Mouse (Mus musculus) neural tube, embryonic 12.5 days (tissue): ENCODE measurements at regions not wholly inside any gene's neighbourhood (a gene's known extent, or its start where the extent isn't known, plus 50 kb on each side); places are given as distances from the start of the nearest gene placed in this dataset.

Experiments
- ATAC-seq: fragments of 200-750 bp; cut with Nextera tagmentation; 2 replicates; pipeline ENCODE4 v1.8.0; 2017; ENCODE audit warnings: low read depth, mild to moderate bottlenecking, moderate TSS enrichment, moderate library complexity; ENCODE audit not compliant: low FRiP score
- H3K27ac ChIP-seq: fragments of 300-500 bp; sonication (generic); 2 replicates; pipeline ENCODE4 v1.5.1; 2016
- H3K27me3 ChIP-seq: fragments of 300-500 bp; sonication (generic); replicated peaks from 2 replicates; pipeline ENCODE4 v1.6.1; 2016; ENCODE audit warnings: mild to moderate bottlenecking
- H3K36me3 ChIP-seq: fragments of 300-500 bp; sonication (generic); 2 replicates; pipeline ENCODE4 v1.6.1; 2016; ENCODE audit warnings: mild to moderate bottlenecking
- H3K4me1 ChIP-seq: fragments of 300-500 bp; sonication (generic); 2 replicates; pipeline ENCODE4 v1.6.1; 2016
- H3K4me2 ChIP-seq: fragments of 300-500 bp; sonication (generic); replicated peaks from 2 replicates; pipeline ENCODE4 v1.6.1; 2016; ENCODE audit warnings: mild to moderate bottlenecking
- H3K4me3 ChIP-seq: fragments of 300-500 bp; sonication (generic); 2 replicates; pipeline ENCODE4 v1.5.1; 2016
- H3K9ac ChIP-seq: fragments of 300-500 bp; sonication (generic); 2 replicates; pipeline ENCODE4 v1.6.1; 2016; ENCODE audit warnings: mild to moderate bottlenecking
- H3K9me3 ChIP-seq: fragments of 300-500 bp; sonication (generic); 2 replicates; pipeline ENCODE4 v1.6.1; 2016; ENCODE audit warnings: mild to moderate bottlenecking
- WGBS: fragments of 180-500 bp; shearing (Covaris S2); methylation state at CpG from one replicate; pipeline ENCODE4 v1.1.7; 2016; 5-methylcytosine and 5-hydroxymethylcytosine counted together

GRCm38 (mm10) chr14:106390546-106390945, 284.5 kb downstream of the Trim52 start:
- H3K27ac ChIP-seq = no peak overlapping the region
- no peak overlapping the region for H3K4me3 ChIP-seq
- 92% methylated on average over 9 of the region's 9 CpGs for WGBS
- H3K4me1 ChIP-seq = no peaks in the 10 kb centered on the region
- no peak for ATAC-seq
- H3K4me2 ChIP-seq = no peak overlapping the region
- H3K36me3 ChIP-seq = no peaks in the 10 kb centered on the region
- H3K27me3 ChIP-seq = no peaks in the 10 kb centered on the region
- H3K9ac ChIP-seq = no peak overlapping the region
- no peaks in the 10 kb centered on the region for H3K9me3 ChIP-seq

GRCm38 (mm10) chr14:106393978-106394377, 288.0 kb downstream of the Trim52 start:
- WGBS = 80% methylated on average over 4 of the region's 4 CpGs
- Histone ChIP-seq H3K4me1 (no peaks in the 10 kb centered on the region), H3K4me2 (no peak overlapping the region), H3K27ac (no peak overlapping the region), H3K9me3 (no peaks in the 10 kb centered on the region), H3K36me3 (no peaks in the 10 kb centered on the region), H3K9ac (no peak overlapping the region), H3K27me3 (no peaks in the 10 kb centered on the region), H3K4me3 (no peak overlapping the region)
- ATAC-seq = no peak

- H3K27me3 ChIP-seq = no peaks in the 10 kb centered on the region
- ATAC-seq = no peak
These were observed 307.0 kb downstream of the Trim52 start for GRCm38 (mm10) chr14:106412917-106413558.

GRCm38 (mm10) chr14:106424714-106425113, 318.7 kb downstream of the Trim52 start:
- no peak overlapping the region for H3K9ac ChIP-seq
- WGBS = 67% methylated on average over 4 of the region's 4 CpGs
- H3K9me3 ChIP-seq = no peaks in the 10 kb centered on the region
- ATAC-seq = no peak
- no peak overlapping the region for H3K27ac ChIP-seq
- no peak overlapping the region for H3K4me3 ChIP-seq
- no peaks in the 10 kb centered on the region for H3K4me1 ChIP-seq
- no peaks in the 10 kb centered on the region for H3K27me3 ChIP-seq
- H3K4me2 ChIP-seq = no peak overlapping the region
- H3K36me3 ChIP-seq = no peaks in the 10 kb centered on the region

More at GRCm38 (mm10) chr14:106412917-106413558, 307.0 kb downstream of the Trim52 start:
- no peak overlapping the region for H3K4me2 ChIP-seq
- no peak overlapping the region for H3K27ac ChIP-seq
- WGBS = 88% methylated on average over 2 of the region's 2 CpGs
- no peaks in the 10 kb centered on the region for H3K9me3 ChIP-seq
- no peaks in the 10 kb centered on the region for H3K36me3 ChIP-seq
- no peak overlapping the region for H3K4me3 ChIP-seq
- H3K9ac ChIP-seq = no peak overlapping the region
- no peaks in the 10 kb centered on the region for H3K4me1 ChIP-seq

GRCm38 (mm10) chr14:106428594-106428993, 322.6 kb downstream of the Trim52 start:
- H3K4me2 ChIP-seq = no peak overlapping the region
- H3K4me1 ChIP-seq = no peaks in the 10 kb centered on the region
- H3K9ac ChIP-seq = no peak overlapping the region
- H3K9me3 ChIP-seq = no peaks in the 10 kb centered on the region
- H3K27ac ChIP-seq = no peak overlapping the region
- H3K27me3 ChIP-seq = no peaks in the 10 kb centered on the region
- 60% methylated on average over 2 of the region's 2 CpGs for WGBS
- ATAC-seq = no peak
- no peaks in the 10 kb centered on the region for H3K36me3 ChIP-seq
- no peak overlapping the region for H3K4me3 ChIP-seq

- Histone ChIP-seq H3K36me3 (no peaks in the 10 kb centered on the region), H3K9me3 (no peaks in the 10 kb centered on the region), H3K4me3 (no peak overlapping the region), H3K27ac (no peak overlapping the region), H3K27me3 (no peaks in the 10 kb centered on the region), H3K4me1 (no peaks in the 10 kb centered on the region), H3K9ac (no peak overlapping the region), H3K4me2 (no peak overlapping the region)
- peak; percentile 74; the same call in 1 of the 2 replicates for ATAC-seq
- 17% methylated on average over 5 of the region's 5 CpGs for WGBS
These were observed 333.3 kb downstream of the Trim52 start for GRCm38 (mm10) chr14:106439282-106439681.

- H3K4me3 ChIP-seq = no peak overlapping the region
- H3K27me3 ChIP-seq = no peaks in the 10 kb centered on the region
- no peaks in the 10 kb centered on the region for H3K4me1 ChIP-seq
- H3K27ac ChIP-seq = no peak overlapping the region
- H3K9me3 ChIP-seq = no peaks in the 10 kb centered on the region
- H3K9ac ChIP-seq = no peak overlapping the region
- H3K36me3 ChIP-seq = no peaks in the 10 kb centered on the region
- WGBS = 94% methylated on average over 7 of the region's 7 CpGs
- no peak overlapping the region for H3K4me2 ChIP-seq
- ATAC-seq = no peak
These were observed 383.1 kb downstream of the Trim52 start for GRCm38 (mm10) chr14:106489074-106489473.

- Histone ChIP-seq H3K4me2 (no peak overlapping the region), H3K27me3 (no peaks in the 10 kb centered on the region), H3K27ac (no peak overlapping the region), H3K9ac (no peak overlapping the region), H3K36me3 (no peaks in the 10 kb centered on the region), H3K4me3 (no peak overlapping the region), H3K4me1 (no peaks in the 10 kb centered on the region), H3K9me3 (no peaks in the 10 kb centered on the region)
- WGBS = 87% methylated on average over 4 of the region's 4 CpGs
- no peak for ATAC-seq
These were observed 385.4 kb downstream of the Trim52 start for GRCm38 (mm10) chr14:106491389-106491788.

- 0 out of 2 replicates have a peak, but pooled peaks have one; percentile 13 for ATAC-seq
- H3K9ac ChIP-seq = no peak overlapping the region
- 49% methylated on average over 19 of the region's 19 CpGs for WGBS
- H3K27ac ChIP-seq = no peak overlapping the region
- no peaks in the 10 kb centered on the region for H3K9me3 ChIP-seq
- no peak overlapping the region for H3K4me2 ChIP-seq
- H3K27me3 ChIP-seq = no peaks in the 10 kb centered on the region
- H3K36me3 ChIP-seq = no peaks in the 10 kb centered on the region
- H3K4me3 ChIP-seq = no peak overlapping the region
- H3K4me1 ChIP-seq = no peaks in the 10 kb centered on the region
These were observed 394.5 kb downstream of the Trim52 start for GRCm38 (mm10) chr14:106500344-106501135.

- H3K9ac ChIP-seq = no peak overlapping the region
- ATAC-seq = no peak
- WGBS = 84% methylated on average over 4 of the region's 4 CpGs
- H3K4me3 ChIP-seq = no peak overlapping the region
- H3K27ac ChIP-seq = no peak overlapping the region
- no peaks in the 10 kb centered on the region for H3K9me3 ChIP-seq
- H3K4me2 ChIP-seq = no peak overlapping the region
- H3K27me3 ChIP-seq = no peaks in the 10 kb centered on the region
- H3K36me3 ChIP-seq = no peaks in the 10 kb centered on the region
- no peaks in the 10 kb centered on the region for H3K4me1 ChIP-seq
These were observed 400.9 kb downstream of the Trim52 start for GRCm38 (mm10) chr14:106506921-106507320.

- H3K9me3 ChIP-seq = no peaks in the 10 kb centered on the region
- WGBS = 78% methylated on average over 12 of the region's 12 CpGs
- no peaks in the 10 kb centered on the region for H3K27me3 ChIP-seq
- no peak overlapping the region for H3K9ac ChIP-seq
- H3K4me2 ChIP-seq = no peak overlapping the region
- no peak for ATAC-seq
- no peaks in the 10 kb centered on the region for H3K4me1 ChIP-seq
- no peak overlapping the region for H3K4me3 ChIP-seq
- H3K36me3 ChIP-seq = no peaks in the 10 kb centered on the region
- no peak overlapping the region for H3K27ac ChIP-seq
These were observed 412.8 kb downstream of the Trim52 start for GRCm38 (mm10) chr14:106518552-106519358.

- no peak for ATAC-seq
- H3K9ac ChIP-seq = no peak overlapping the region
- H3K4me1 ChIP-seq = no peaks in the 10 kb centered on the region
- H3K4me3 ChIP-seq = no peak overlapping the region
- no peak overlapping the region for H3K4me2 ChIP-seq
- no peak overlapping the region for H3K27ac ChIP-seq
- 79% methylated on average over 8 of the region's 8 CpGs for WGBS
- no peaks in the 10 kb centered on the region for H3K9me3 ChIP-seq
- H3K27me3 ChIP-seq = no peaks in the 10 kb centered on the region
- H3K36me3 ChIP-seq = no peaks in the 10 kb centered on the region
These were observed 414.8 kb downstream of the Trim52 start for GRCm38 (mm10) chr14:106520808-106521207.
